Mouse (Mus musculus): ENCODE data around the gene Pde4d.

Pde4d gene

GRCm38 (mm10) chr13:109175852-109176621 is 726.3 kb downstream of the Pde4d start:
- DNase-seq (ENCODE audit: low spot score) = no peak

GRCm38 (mm10) chr13:109181363-109181762 is 731.6 kb downstream of the Pde4d start:
- DNase-seq (ENCODE audit: low spot score) = no peak

- no peak for DNase-seq (ENCODE audit: low spot score)
These were observed 740.9 kb downstream of the Pde4d start for GRCm38 (mm10) chr13:109190652-109191051.

- no peak for DNase-seq (ENCODE audit: low spot score)
These were observed 741.4 kb downstream of the Pde4d start for GRCm38 (mm10) chr13:109191176-109191575.

GRCm38 (mm10) chr13:109205541-109205940 is 755.8 kb downstream of the Pde4d start:
- no peak for DNase-seq (ENCODE audit: low spot score)

- DNase-seq (ENCODE audit: low spot score) = no peak
These were observed 758.9 kb downstream of the Pde4d start for GRCm38 (mm10) chr13:109208607-109209006.

GRCm38 (mm10) chr13:109209413-109209812 is 759.7 kb downstream of the Pde4d start:
- DNase-seq (ENCODE audit: low spot score) = no peak

GRCm38 (mm10) chr13:109210403-109210802 is 760.7 kb downstream of the Pde4d start:
- peak; percentile 81 for DNase-seq (ENCODE audit: low spot score)

- DNase-seq (ENCODE audit: low spot score) = no peak
These were observed 761.7 kb downstream of the Pde4d start for GRCm38 (mm10) chr13:109211471-109211870.

- no peak for DNase-seq (ENCODE audit: low spot score)
These were observed 762.3 kb downstream of the Pde4d start for GRCm38 (mm10) chr13:109211941-109212487.

GRCm38 (mm10) chr13:109212788-109213473 is 763.2 kb downstream of the Pde4d start:
- DNase-seq (ENCODE audit: low spot score) = peak; percentile 70

- no peak for DNase-seq (ENCODE audit: low spot score)
These were observed 769.4 kb downstream of the Pde4d start for GRCm38 (mm10) chr13:109219019-109219725.

- DNase-seq (ENCODE audit: low spot score) = peak; percentile 80
These were observed 779.3 kb downstream of the Pde4d start for GRCm38 (mm10) chr13:109228967-109229617.

GRCm38 (mm10) chr13:109229618-109230334 is 780.0 kb downstream of the Pde4d start:
- no peak for DNase-seq (ENCODE audit: low spot score)

- no peak for DNase-seq (ENCODE audit: low spot score)
These were observed 780.7 kb downstream of the Pde4d start for GRCm38 (mm10) chr13:109230335-109230987.

- no peak for DNase-seq (ENCODE audit: low spot score)
These were observed 782.2 kb downstream of the Pde4d start for GRCm38 (mm10) chr13:109231848-109232460.

GRCm38 (mm10) chr13:109232531-109232930 is 782.8 kb downstream of the Pde4d start:
- DNase-seq (ENCODE audit: low spot score) = no peak

GRCm38 (mm10) chr13:109233911-109234613 is 784.3 kb downstream of the Pde4d start:
- DNase-seq (ENCODE audit: low spot score) = no peak

- DNase-seq (ENCODE audit: low spot score) = no peak
These were observed 786.3 kb downstream of the Pde4d start for GRCm38 (mm10) chr13:109236047-109236446.

- no peak for DNase-seq (ENCODE audit: low spot score)
These were observed 788.9 kb downstream of the Pde4d start for GRCm38 (mm10) chr13:109238670-109239069.
